ENCODE assay signal across 11 mouse cellular contexts in the genomic region with DNA sequence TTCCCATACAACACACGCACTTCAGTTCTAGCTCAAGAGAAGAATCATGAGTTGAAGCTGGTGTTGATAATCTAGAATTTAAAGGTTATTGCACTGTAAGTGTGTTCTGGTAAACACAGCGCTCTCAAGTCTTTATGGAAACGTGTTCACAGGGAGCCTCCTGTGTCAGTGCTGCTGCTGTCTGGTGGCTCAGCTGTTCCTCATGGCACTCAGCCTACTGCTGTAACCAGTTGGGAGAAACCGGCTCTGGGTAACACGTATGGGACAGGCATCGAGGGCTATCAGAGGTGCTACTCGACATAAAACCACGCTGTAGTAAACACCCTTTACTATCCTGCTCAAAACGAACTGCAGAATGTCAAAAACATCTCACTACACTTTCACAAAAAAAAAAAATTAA. TPM values are rescaled to one million over a fixed set of nuclear protein-coding genes. Genes with fewer than 3 reads are reported as not detected.
DNase-seq lines count a peak whose midpoint lies in the region; ATAC-seq and TF ChIP-seq lines count a peak whose summit lies in the region.
"Had no signal": no experiment of that assay in that cellular context is flagged by ENCODE, and none has a peak within 500 bp of the region (broad histone marks: within the 10 kb centered on the region; RNA-seq: fewer than 3 reads in every experiment).

No protein-coding gene starts in this region.

- intact Hi-C loops in heart, adult 2 months (cut with DNase I), result no loop called here

- H3K79me2 ChIP-seq in heart, adult 2 months (replicated peaks; ENCODE audit: control insufficient read depth, insufficient read depth, low read length), result no peaks in the 10 kb centered on the region

- H3K4me3 ChIP-seq in heart, embryonic 13.5 days, result no peak overlapping the region
- no peak overlapping the region for H3K4me3 ChIP-seq in heart, adult 2 months
- H3K4me3 ChIP-seq: lung, embryonic 15.5 days had no signal

- 49% methylated on average over 9 of the region's 9 CpGs for WGBS in heart, embryonic 13.5 days
- 47% methylated on average over 9 of the region's 9 CpGs for WGBS in heart, adult 2 months

- peak overlapping the region; percentile 30 for H3K4me2 ChIP-seq in heart, embryonic 13.5 days
- H3K4me2 ChIP-seq: lung, embryonic 15.5 days had no signal

- peaks cover 3% of the 10 kb centered on the region; the same call in 1 of the 2 replicates for H3K36me3 ChIP-seq in heart, embryonic 13.5 days
- H3K36me3 ChIP-seq in heart, adult 2 months (ENCODE audit: control insufficient read depth, insufficient read depth, low read length), result no peaks in the 10 kb centered on the region
- H3K36me3 ChIP-seq: lung, embryonic 15.5 days had no signal

- peak overlapping the region; percentile 47 for H3K9ac ChIP-seq in heart, embryonic 13.5 days
- no peak overlapping the region for H3K9ac ChIP-seq in heart, adult 2 months (ENCODE audit: low read depth, low read length)
- H3K9ac ChIP-seq: lung, embryonic 15.5 days had no signal

- no peak for TF ChIP-seq CTCF in heart, adult 2 months (IDR thresholded peaks at IDR 0.05)

- DNase-seq in embryo, embryonic 10.5 days (ENCODE audit: low spot score), result peak; percentile 12
- DNase-seq in embryo, embryonic 9.5 days (ENCODE audit: extremely low spot score), result no peak
- no peak for DNase-seq in heart, adult 2 months
- DNase-seq in cerebellum, postnatal 10 days, result peak; percentile 67 to 74
- peak; percentile 40 for DNase-seq in heart, postnatal 4 days
- DNase-seq in adrenal gland, postnatal 25 days, result no peak
- DNase-seq in thymus, postnatal 14 days, result no peak
- DNase-seq: adrenal gland, adult 8-10 months; B cell, adult 2 months had no signal

- no peak for ATAC-seq in heart, embryonic 13.5 days (ENCODE audit: extremely low read depth, insufficient number of reproducible peaks, low FRiP score, low TSS enrichment)

- peaks cover 16% of the 10 kb centered on the region for H3K4me1 ChIP-seq in heart, embryonic 13.5 days
- no peaks in the 10 kb centered on the region; the same call in 1 of the 2 replicates for H3K4me1 ChIP-seq in heart, adult 2 months (ENCODE audit: control insufficient read depth, insufficient read depth, low read length)
- H3K4me1 ChIP-seq: lung, embryonic 15.5 days had no signal

- no peak for TF ChIP-seq EP300 in heart, adult 2 months (IDR thresholded peaks at IDR 0.05; ENCODE audit: insufficient read depth, low read depth, low read length)

- H3K27ac ChIP-seq in heart, embryonic 13.5 days (replicated peaks), result peak overlapping the region; percentile 84
- no peak overlapping the region for H3K27ac ChIP-seq in heart, adult 2 months
- H3K27ac ChIP-seq: lung, embryonic 15.5 days had no signal

- H3K9me3 ChIP-seq in heart, embryonic 13.5 days, result no peaks in the 10 kb centered on the region
- H3K9me3 ChIP-seq: lung, embryonic 15.5 days had no signal

- no peak for TF ChIP-seq POLR2A in heart, adult 2 months (IDR thresholded peaks at IDR 0.05; ENCODE audit: insufficient read depth, low read depth, low read length)

- H3K27me3 ChIP-seq in heart, embryonic 13.5 days (replicated peaks), result no peaks in the 10 kb centered on the region
- no peaks in the 10 kb centered on the region for H3K27me3 ChIP-seq in heart, adult 2 months (ENCODE audit: control insufficient read depth, insufficient read depth, low read length)
- H3K27me3 ChIP-seq: lung, embryonic 15.5 days had no signal

RNA-seq across cellular contexts. Expression of gene Dcaf17, which starts 35.9 kb away (rescaled TPM):
- polyA plus RNA-seq in heart, embryonic 13.5 days (2015; fragmentation: Nextera tagmentation; extraction: Ambion mirVana), result 17.7 and 18.7 TPM in 2 replicates
- total RNA-seq in heart, adult 2 months (2021), result 1 to 10 TPM; 4.8 to 5.5 TPM
- 3.3 and 3.8 TPM in 2 replicates for polyA plus RNA-seq in heart, adult 2 months (2012; rRNA removed)
- 1 to 10 TPM; 5.2 to 7.1 TPM for total RNA-seq in heart, postnatal 4 days (2021)
- total RNA-seq in adrenal gland, postnatal 25 days (2021), result 21.6 and 21.9 TPM in 2 replicates

RNA-seq across cellular contexts. Expression of gene Mettl8, which starts 36.1 kb away (rescaled TPM):
- polyA plus RNA-seq in heart, embryonic 13.5 days (2015; fragmentation: Nextera tagmentation; extraction: Ambion mirVana), result 9.4 and 9.8 TPM in 2 replicates
- 1 to 10 TPM; 4.3 to 4.6 TPM for total RNA-seq in heart, adult 2 months (2021)
- polyA plus RNA-seq in heart, adult 2 months (2012; rRNA removed), result 3.2 and 3.5 TPM in 2 replicates
- total RNA-seq in heart, postnatal 4 days (2021), result 1 to 10 TPM; 4.4 to 5.7 TPM
- 15.7 and 18.9 TPM in 2 replicates for total RNA-seq in adrenal gland, postnatal 25 days (2021)

Comparison
In these comparisons a context has a peak if more than half of its experiments do, and no peak if none do; other contexts are left out.
1. DNase-seq: peak in embryo, embryonic 10.5 days (single experiment), cerebellum, postnatal 10 days (2 of 2) and heart, postnatal 4 days (single experiment); none in embryo, embryonic 9.5 days (single experiment), heart, adult 2 months (0 of 2), adrenal gland, postnatal 25 days (single experiment) and thymus, postnatal 14 days (single experiment).